ENCODE assay signal across 29 mouse cellular contexts in genomic region chrX:155278483-155278882, GRCm38 (mm10). TPM values are rescaled to one million over a fixed set of nuclear protein-coding genes. Genes with fewer than 3 reads are reported as not detected.
A peak's percentile ranks its signal among the peaks of the same experiment; 100 is the strongest.
DNase-seq lines count a peak whose midpoint lies in the region; ATAC-seq and TF ChIP-seq lines count a peak whose summit lies in the region.
"Had no signal": no experiment of that assay in that cellular context is flagged by ENCODE, and none has a peak within 500 bp of the region (broad histone marks: within the 10 kb centered on the region; RNA-seq: fewer than 3 reads in every experiment).

No protein-coding gene starts in this region.

- TF ChIP-seq CTCF in hindbrain, postnatal 0 days (IDR thresholded peaks at IDR 0.05; ENCODE audit: low read depth): no peak

- H3K4me1 ChIP-seq in forebrain, embryonic 10.5 days: no peaks in the 10 kb centered on the region
- no peaks in the 10 kb centered on the region for H3K4me1 ChIP-seq in hindbrain, postnatal 0 days (ENCODE audit: insufficient read depth, low read length)
- H3K4me1 ChIP-seq: limb, embryonic 12.5 days; liver, embryonic 15.5 days; midbrain, embryonic 13.5 days; neural tube, embryonic 15.5 days had no signal

- 0 out of 2 replicates have a peak, but pooled peaks have one; percentile 40 for ATAC-seq in common myeloid progenitor, adult 5-6 weeks (replicated peaks; ENCODE audit: low read depth, poor library complexity, severe bottlenecking)
- peak; percentile 77 for ATAC-seq in megakaryocyte, adult 5-6 weeks (ENCODE audit: poor library complexity, severe bottlenecking)
- ATAC-seq in hindbrain, postnatal 0 days: no peak
- ATAC-seq: forebrain, postnatal 0 days; hindbrain, embryonic 16.5 days; intestine, postnatal 0 days; midbrain, embryonic 13.5 days had no signal

- WGBS in forebrain, embryonic 10.5 days: 71% methylated on average over 4 of the region's 4 CpGs
- WGBS in hindbrain, postnatal 0 days: 84% methylated on average over 4 of the region's 4 CpGs

- no peak overlapping the region for H3K27ac ChIP-seq in forebrain, embryonic 10.5 days
- H3K27ac ChIP-seq in hindbrain, postnatal 0 days: no peak overlapping the region
- H3K27ac ChIP-seq: left cerebral cortex, adult 2 months; limb, embryonic 12.5 days; liver, embryonic 15.5 days; midbrain, embryonic 13.5 days; neural tube, embryonic 15.5 days had no signal

- no peaks in the 10 kb centered on the region for H3K9me3 ChIP-seq in forebrain, embryonic 10.5 days
- H3K9me3 ChIP-seq in hindbrain, postnatal 0 days (ENCODE audit: low read length): no peaks in the 10 kb centered on the region
- H3K9me3 ChIP-seq: G1E; limb, embryonic 12.5 days; liver, embryonic 15.5 days; midbrain, embryonic 13.5 days; neural tube, embryonic 15.5 days had no signal

- no peak overlapping the region for H3K4me2 ChIP-seq in hindbrain, postnatal 0 days (ENCODE audit: low read depth, low read length)
- H3K4me2 ChIP-seq: limb, embryonic 12.5 days; liver, embryonic 15.5 days; lung, embryonic 14.5 days; midbrain, embryonic 13.5 days; neural tube, embryonic 15.5 days had no signal

- no peaks in the 10 kb centered on the region for H3K36me3 ChIP-seq in forebrain, embryonic 10.5 days (replicated peaks)
- H3K36me3 ChIP-seq in hindbrain, postnatal 0 days (ENCODE audit: insufficient read depth, low read length): no peaks in the 10 kb centered on the region
- H3K36me3 ChIP-seq: limb, embryonic 12.5 days; liver, embryonic 15.5 days; neural tube, embryonic 15.5 days had no signal

- peak; percentile 16 for DNase-seq in CD4-positive, CD25-positive, alpha-beta regulatory T cell, adult 2 months (ENCODE audit: low read depth, low spot score)
- peak; percentile 8 for DNase-seq in NIH3T3 (ENCODE audit: low read depth)
- no peak for DNase-seq in forebrain, embryonic 10.5 days (ENCODE audit: extremely low spot score, low spot score)
- DNase-seq in heart, postnatal 4 days: no peak
- DNase-seq in layer of hippocampus, postnatal 10 days (ENCODE audit: low spot score in 2 of 2): no peak
- no peak for DNase-seq in hindbrain, postnatal 0 days (ENCODE audit: low spot score)
- DNase-seq: adrenal gland, postnatal 10 days; B cell, adult 2 months; cerebellum, adult 18-20 months; cerebellum, postnatal 10 days; forebrain, postnatal 0 days; gastrocnemius, postnatal 10 days; heart, postnatal 14 days; kidney, postnatal 14 days; lung, embryonic 14.5 days; lung, postnatal 14 days; right cerebral cortex, adult 18-20 months; thymus, adult 2 months; thymus, postnatal 36 days had no signal

- no peak overlapping the region for H3K4me3 ChIP-seq in forebrain, embryonic 10.5 days
- no peak overlapping the region for H3K4me3 ChIP-seq in hindbrain, postnatal 0 days (ENCODE audit: low read length)
- H3K4me3 ChIP-seq: left cerebral cortex, adult 2 months; limb, embryonic 12.5 days; liver, embryonic 15.5 days; midbrain, embryonic 13.5 days; neural tube, embryonic 15.5 days had no signal

- no peak overlapping the region for H3K9ac ChIP-seq in hindbrain, postnatal 0 days (replicated peaks; ENCODE audit: low read length)
- H3K9ac ChIP-seq: forebrain, postnatal 0 days; limb, embryonic 12.5 days; liver, embryonic 15.5 days; lung, embryonic 14.5 days; midbrain, embryonic 13.5 days; neural tube, embryonic 15.5 days had no signal

- H3K27me3 ChIP-seq in forebrain, embryonic 10.5 days (ENCODE audit: poor library complexity, severe bottlenecking): no peaks in the 10 kb centered on the region
- no peaks in the 10 kb centered on the region for H3K27me3 ChIP-seq in hindbrain, postnatal 0 days (ENCODE audit: insufficient read depth, low read length)
- H3K27me3 ChIP-seq: limb, embryonic 12.5 days; liver, embryonic 15.5 days; midbrain, embryonic 13.5 days; neural tube, embryonic 15.5 days had no signal

RNA-seq across cellular contexts. Expression of gene Acot9, which starts 16.2 kb away (rescaled TPM):
- 29.0 and 47.8 TPM in 2 replicates for total RNA-seq in common myeloid progenitor, adult 5-6 weeks (2017)
- 105 and 124 TPM in 2 replicates for total RNA-seq in megakaryocyte, adult 5-6 weeks (2015)
- total RNA-seq in megakaryocyte, adult 5-6 weeks (2017): 109 and 111 TPM in 2 replicates
- 15.9 and 16.8 TPM in 2 replicates for polyA plus RNA-seq in forebrain, embryonic 10.5 days (2016; fragmentation: Nextera tagmentation; extraction: Ambion mirVana)
- 10 to 100 TPM; 41.9 to 43.4 TPM for total RNA-seq in heart, postnatal 4 days (2021)
- 10 to 100 TPM; 27.7 to 33.1 TPM for total RNA-seq in layer of hippocampus, postnatal 10 days (2021)
- 21.3 and 28.1 TPM in 2 replicates for total RNA-seq in hindbrain, postnatal 0 days (2014; rRNA removed)
- polyA plus RNA-seq in hindbrain, postnatal 0 days (2015; fragmentation: Nextera tagmentation; extraction: Ambion mirVana): 49.5 and 50.7 TPM in 2 replicates

Comparison
In these comparisons a context has a peak if more than half of its experiments do, and no peak if none do; other contexts are left out.
1. DNase-seq: peak in CD4-positive, CD25-positive, alpha-beta regulatory T cell, adult 2 months (single experiment) and NIH3T3 (single experiment); none in forebrain, embryonic 10.5 days (single experiment), heart, postnatal 4 days (single experiment), layer of hippocampus, postnatal 10 days (0 of 2) and hindbrain, postnatal 0 days (single experiment).